Mouse (Mus musculus) E14TG2a.4 (cell line): Measurements from ENCODE around the gene Gja4.

Source experiments
- H3K27me3 ChIP-seq: 2 replicates; pipeline ENCODE4 v1.6.1; 2014; ENCODE audit warnings: low read length, control low read depth; ENCODE audit not compliant: insufficient read depth
- H3K36me3 ChIP-seq: 2 replicates; pipeline ENCODE4 v1.6.1; 2014; ENCODE audit warnings: low read length, control low read depth; ENCODE audit not compliant: insufficient read depth
- H3K4me1 ChIP-seq: replicated peaks from 2 replicates; pipeline ENCODE4 v1.6.1; 2014; ENCODE audit warnings: low read depth, low read length, control low read depth
- H3K4me3 ChIP-seq: replicated peaks from 2 replicates; pipeline ENCODE4 v1.5.1; 2014; ENCODE audit warnings: mild to moderate bottlenecking, low read length
- H3K9me3 ChIP-seq: 2 replicates; pipeline ENCODE4 v1.6.1; 2014; ENCODE audit warnings: low read length, control low read depth
- CTCF ChIP-seq: conservative IDR thresholded peaks from 2 replicates; pipeline ENCODE4 v1.5.1; 2014; ENCODE audit warnings: low read length
- NANOG ChIP-seq: IDR thresholded peaks from 2 replicates; pipeline ENCODE4 v1.6.1; 2014; ENCODE audit warnings: borderline replicate concordance, low read length, mixed read lengths
- POU5F1 ChIP-seq: IDR thresholded peaks from 2 replicates; pipeline ENCODE4 v1.6.1; 2014; ENCODE audit warnings: low read length, borderline replicate concordance

Gene Gja4

GRCm38 (mm10) chr4:127313861-127314260, at the start of gene Gja4:
TSS of gene Gja4 (minus strand) at chr4:127314039.
- TF ChIP-seq POU5F1 (no peak), CTCF (no peak), NANOG (no peak)
- H3K4me1 ChIP-seq = peaks cover 50% of the 10 kb centered on the region
- peak within 1 kb of the TSS; percentile 85 for H3K4me3 ChIP-seq
- peaks cover 43% of the 10 kb centered on the region for H3K27me3 ChIP-seq
- H3K9me3 ChIP-seq = no peaks in the 10 kb centered on the region
- H3K36me3 ChIP-seq = peaks cover 6% of the 10 kb centered on the region; the same call in 1 of the 2 replicates

- Histone ChIP-seq H3K9me3 (no peaks in the 10 kb centered on the region), H3K4me1 (peaks cover 97% of the 10 kb centered on the region), H3K36me3 (no peaks in the 10 kb centered on the region), H3K27me3 (no peaks in the 10 kb centered on the region), H3K4me3 (0 out of 2 replicates have a peak overlapping the region, but pooled peaks have one; percentile 50)
- no peak for TF ChIP-seq NANOG
- TF ChIP-seq CTCF = peak; percentile 87
Measured at GRCm38 (mm10) chr4:127363331-127363730, 49.5 kb upstream of the Gja4 start.

DNA sequence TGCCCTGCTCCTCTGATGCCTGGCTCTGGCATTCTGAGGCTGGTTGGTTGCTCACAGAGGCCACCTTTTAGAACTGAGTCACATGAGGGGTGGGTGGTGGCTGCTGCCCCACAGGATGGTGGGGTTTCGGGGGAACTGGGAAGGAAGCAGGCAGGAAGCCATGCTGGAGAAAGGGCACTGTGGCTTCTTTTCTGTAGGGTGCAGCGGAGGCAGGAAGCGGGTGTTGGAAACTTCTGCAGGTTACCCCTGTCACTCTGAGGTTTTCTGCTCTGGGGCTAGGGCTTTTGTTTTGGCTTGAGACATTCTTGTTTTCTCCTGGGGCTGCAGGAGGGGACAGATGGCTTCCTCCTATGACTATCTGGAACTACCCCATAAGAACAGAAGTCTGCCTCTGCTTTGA, 48.7 kb upstream of the Gja4 start:
- Histone ChIP-seq H3K36me3 (no peaks in the 10 kb centered on the region), H3K27me3 (0 out of 2 replicates have a peak, but pooled peaks cover 3% of the 10 kb centered on the region), H3K9me3 (no peaks in the 10 kb centered on the region), H3K4me3 (no peak overlapping the region), H3K4me1 (peaks cover 99% of the 10 kb centered on the region)
- no peak for TF ChIP-seq POU5F1
- no peak for TF ChIP-seq CTCF
- TF ChIP-seq NANOG = no peak

DNA sequence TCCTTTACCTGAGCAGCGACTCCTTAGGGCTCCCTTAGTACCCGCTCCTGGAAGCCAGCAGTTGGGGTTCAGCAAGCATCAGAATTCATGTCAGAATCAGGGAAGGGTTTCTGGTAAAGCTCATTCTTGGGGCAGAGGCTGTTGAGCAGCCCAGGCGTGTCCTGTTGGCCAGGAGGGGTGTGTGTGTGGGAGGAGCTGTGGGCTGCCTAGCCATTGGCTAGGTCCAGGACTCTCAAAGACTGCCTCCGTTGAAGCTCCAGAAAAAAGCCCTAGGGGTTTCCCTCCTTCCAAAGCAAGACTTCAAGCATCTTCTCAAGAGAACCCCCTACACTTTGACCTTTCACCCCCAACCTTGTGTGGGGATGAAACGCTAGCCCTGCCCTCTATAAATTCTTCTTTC, 44.2 kb upstream of the Gja4 start, which contains the start of gene Gjb5:
TSS of gene Gjb5 (minus strand) at position 164 of the 400 bp plus-strand sequence.
- no peak for TF ChIP-seq CTCF
- no peak for TF ChIP-seq NANOG
- no peak for TF ChIP-seq POU5F1
- Histone ChIP-seq H3K9me3 (no peaks in the 10 kb centered on the region), H3K27me3 (0 out of 2 replicates have a peak, but pooled peaks cover 3% of the 10 kb centered on the region), H3K36me3 (peaks cover 27% of the 10 kb centered on the region), H3K4me3 (peak within 1 kb of the TSS; percentile 78), H3K4me1 (peaks cover 98% of the 10 kb centered on the region)

GRCm38 (mm10) chr4:127354506-127355485, 41.0 kb upstream of the Gja4 start:
- Histone ChIP-seq H3K4me1 (peaks cover 82% of the 10 kb centered on the region), H3K9me3 (no peaks in the 10 kb centered on the region), H3K36me3 (peaks cover 47% of the 10 kb centered on the region), H3K27me3 (0 out of 2 replicates have a peak, but pooled peaks cover 3% of the 10 kb centered on the region), H3K4me3 (peak overlapping the region; percentile 62; the same call in 1 of the 2 replicates)
- TF ChIP-seq POU5F1 = no peak
- no peak for TF ChIP-seq CTCF
- TF ChIP-seq NANOG = no peak

- Histone ChIP-seq H3K36me3 (peaks cover 47% of the 10 kb centered on the region), H3K27me3 (0 out of 2 replicates have a peak, but pooled peaks cover 3% of the 10 kb centered on the region), H3K4me3 (peak within 1 kb of the TSS; percentile 62), H3K4me1 (peaks cover 82% of the 10 kb centered on the region), H3K9me3 (no peaks in the 10 kb centered on the region)
- no peak for TF ChIP-seq POU5F1
- TF ChIP-seq CTCF = no peak
- no peak for TF ChIP-seq NANOG
Measured at GRCm38 (mm10) chr4:127353951-127354438, 40.2 kb upstream of the Gja4 start, which contains the start of gene Gjb4. TSS of gene Gjb4 (minus strand) at chr4:127354081.

DNA sequence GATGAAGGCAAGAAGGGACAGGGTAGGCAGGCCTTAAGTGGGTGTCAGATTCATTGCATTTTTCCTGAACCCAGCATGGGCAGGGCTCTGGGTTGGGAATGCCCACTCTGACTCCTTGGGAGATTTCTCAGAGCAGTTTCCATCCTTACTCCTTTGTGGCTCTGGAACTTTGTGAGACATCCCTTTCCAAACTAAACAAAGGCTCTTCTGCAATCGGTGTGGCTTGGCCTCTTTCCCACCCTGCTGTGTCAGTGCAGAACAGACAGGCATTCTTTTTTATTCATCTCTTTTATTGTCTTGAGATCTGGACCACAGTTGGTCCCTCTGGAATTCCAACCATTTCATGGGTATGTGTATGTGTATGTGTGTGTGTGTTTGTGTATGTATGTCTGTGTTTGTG, 38.8 kb upstream of the Gja4 start:
- H3K9me3 ChIP-seq = no peaks in the 10 kb centered on the region
- H3K27me3 ChIP-seq = 0 out of 2 replicates have a peak, but pooled peaks cover under 1% of the 10 kb centered on the region
- peaks cover 82% of the 10 kb centered on the region for H3K4me1 ChIP-seq
- no peak for TF ChIP-seq CTCF
- no peak for TF ChIP-seq NANOG
- TF ChIP-seq POU5F1 = no peak
- peaks cover 47% of the 10 kb centered on the region for H3K36me3 ChIP-seq
- no peak overlapping the region for H3K4me3 ChIP-seq

DNA sequence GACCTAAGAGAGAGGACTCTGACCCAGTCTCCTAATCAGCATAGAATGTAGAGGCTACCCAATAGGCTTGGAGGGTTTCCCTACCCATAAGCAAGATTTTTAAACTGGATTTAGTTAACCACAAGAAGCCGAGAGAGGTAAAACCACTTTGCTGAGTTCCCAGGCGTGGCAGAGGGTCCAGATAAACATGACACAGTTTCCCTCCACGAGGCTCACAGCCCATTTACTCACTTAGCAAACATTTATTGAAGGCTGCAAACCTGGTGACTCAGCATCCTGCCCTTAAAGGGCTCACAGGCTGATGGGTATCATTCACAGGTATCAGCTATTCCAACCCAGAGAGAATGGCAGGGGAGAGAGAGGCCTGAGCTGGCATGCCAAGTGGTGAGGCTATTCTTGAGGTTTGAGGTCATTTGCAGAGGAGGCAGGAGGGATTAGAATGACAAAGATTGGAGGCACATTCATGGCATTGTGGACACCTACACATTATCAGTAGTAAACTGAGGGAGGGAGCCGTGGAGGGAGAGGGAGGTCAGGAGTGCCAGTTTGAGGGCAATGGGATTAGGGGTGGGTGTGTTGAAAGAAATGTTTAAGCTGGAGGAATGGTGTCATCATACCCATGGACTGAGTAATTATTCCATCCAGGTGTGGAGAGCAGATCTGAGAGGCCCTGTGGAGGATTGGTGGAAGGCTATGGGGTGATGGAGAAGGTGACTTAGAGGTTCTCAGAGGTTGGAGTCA, 35.9 kb upstream of the Gja4 start:
- Histone ChIP-seq H3K36me3 (peaks cover 28% of the 10 kb centered on the region), H3K4me1 (peaks cover 82% of the 10 kb centered on the region), H3K27me3 (no peaks in the 10 kb centered on the region), H3K4me3 (no peak overlapping the region), H3K9me3 (no peaks in the 10 kb centered on the region)
- no peak for TF ChIP-seq POU5F1
- TF ChIP-seq NANOG = no peak
- no peak for TF ChIP-seq CTCF
